Comparison of ENCODE assay signal across 15 mouse cellular contexts in genomic region chr7:118763939-118764338, GRCm38 (mm10).
"Had no signal": no experiment of that assay in that cellular context is flagged by ENCODE, and none has a peak within 500 bp of the region (broad histone marks: within the 10 kb centered on the region; RNA-seq: fewer than 3 reads in every experiment).

No protein-coding gene starts in this region.

- H3K4me1 ChIP-seq: limb, embryonic 10.5 days; limb, embryonic 13.5 days had no signal

- H3K9me3 ChIP-seq: limb, embryonic 10.5 days; limb, embryonic 13.5 days; liver, embryonic 13.5 days had no signal

- H3K4me2 ChIP-seq: limb, embryonic 13.5 days; liver, embryonic 13.5 days; midbrain, embryonic 11.5 days had no signal

- ATAC-seq: intestine, postnatal 0 days had no signal

- H3K27me3 ChIP-seq: limb, embryonic 13.5 days; liver, embryonic 13.5 days had no signal

- H3K4me3 ChIP-seq: layer of hippocampus, adult 2 months; limb, embryonic 10.5 days; limb, embryonic 13.5 days; liver, embryonic 13.5 days had no signal

- DNase-seq: layer of hippocampus, adult 9-11 months; liver, embryonic 13.5 days; lung, adult 2 months; lung, postnatal 14 days; lung, postnatal 4 days; midbrain, embryonic 14.5 days; right cerebral cortex, postnatal 14 days; right cerebral cortex, postnatal 4 days; thymus, postnatal 25 days had no signal

- H3K27ac ChIP-seq: layer of hippocampus, adult 2 months; limb, embryonic 10.5 days; limb, embryonic 13.5 days; liver, embryonic 13.5 days; stomach, postnatal 0 days had no signal

- H3K9ac ChIP-seq: limb, embryonic 13.5 days; liver, embryonic 13.5 days had no signal
